Comparison of ENCODE assay signal across 17 mouse cellular contexts in the genomic region with DNA sequence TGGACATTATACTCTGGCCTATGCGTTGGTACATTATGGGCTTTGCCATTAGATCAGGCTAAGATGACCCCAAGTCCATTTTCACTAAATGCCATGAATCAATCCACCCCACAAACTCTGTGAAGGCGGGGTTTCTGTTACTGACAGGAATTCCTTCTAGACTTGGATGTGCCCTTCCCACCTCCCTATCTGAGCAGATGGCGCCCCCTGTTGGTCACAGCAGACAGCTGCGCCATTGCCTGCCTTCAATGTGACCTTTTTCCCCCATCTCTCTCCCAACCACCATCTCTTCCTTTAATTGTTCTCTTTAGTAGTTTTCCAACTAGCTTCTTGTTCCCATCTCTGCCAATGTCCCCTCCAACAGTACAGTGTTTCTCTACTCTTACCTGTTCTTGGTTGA.
DNase-seq lines count a peak whose midpoint lies in the region; ATAC-seq and TF ChIP-seq lines count a peak whose summit lies in the region.
"Had no signal": no experiment of that assay in that cellular context is flagged by ENCODE, and none has a peak within 500 bp of the region (broad histone marks: within the 10 kb centered on the region; RNA-seq: fewer than 3 reads in every experiment).

No protein-coding gene starts in this region.

- no peak for ATAC-seq in inflammation-experienced regulatory T-cells, adult 6 months
- ATAC-seq: hindbrain, embryonic 16.5 days had no signal

- H3K4me3 ChIP-seq in layer of hippocampus, adult 2 months, result no peak overlapping the region
- no peak overlapping the region for H3K4me3 ChIP-seq in bone marrow macrophage, adult 2 months (ENCODE audit: insufficient read depth, low read length)
- H3K4me3 ChIP-seq: heart, embryonic 13.5 days; liver, embryonic 15.5 days; neural tube, embryonic 12.5 days had no signal

- no peak for TF ChIP-seq POLR2A in bone marrow macrophage, adult 2 months (IDR thresholded peaks at IDR 0.05; ENCODE audit: borderline replicate concordance, low read depth, low read length)

- intact Hi-C loops in heart, postnatal 10 days (cut with DNase I), result no loop called here

- DNase-seq in layer of hippocampus, adult 2 months (ENCODE audit: low spot score in 2 of 2), result no peak
- no peak for DNase-seq in layer of hippocampus, adult 8-10 months (ENCODE audit: low spot score in 2 of 2)
- DNase-seq in ES-CJ7 (ENCODE audit: low read depth, low spot score), result peak; percentile 39
- DNase-seq in lung, postnatal 14 days, result peak; percentile 54
- DNase-seq in kidney, postnatal 14 days, result no peak
- no peak for DNase-seq in heart, postnatal 10 days
- DNase-seq: adrenal gland, adult 2 months; cerebellum, adult 11 months; gastrocnemius, postnatal 14 days; kidney, postnatal 4 days; midbrain, embryonic 14.5 days had no signal

- H3K27ac ChIP-seq in layer of hippocampus, adult 2 months, result no peak overlapping the region
- no peak overlapping the region for H3K27ac ChIP-seq in bone marrow macrophage, adult 2 months (ENCODE audit: insufficient read depth, low read depth, low read length)
- H3K27ac ChIP-seq: heart, embryonic 13.5 days; liver, embryonic 15.5 days; neural tube, embryonic 12.5 days had no signal

- peak; percentile 62 for TF ChIP-seq CTCF in layer of hippocampus, adult 2 months (conservative IDR thresholded peaks at IDR 0.05)
- peak; percentile 54; the same call in 1 of the 2 replicates for TF ChIP-seq CTCF in bone marrow macrophage, adult 2 months (IDR thresholded peaks at IDR 0.05; ENCODE audit: low read depth, low read length)

- peaks cover 10% of the 10 kb centered on the region for H3K4me1 ChIP-seq in bone marrow macrophage, adult 2 months (ENCODE audit: control insufficient read depth, insufficient read depth, low read length)
- H3K4me1 ChIP-seq: heart, embryonic 13.5 days; liver, embryonic 15.5 days had no signal

Comparison
In these comparisons a context has a peak if more than half of its experiments do, and no peak if none do; other contexts are left out.
1. DNase-seq: peak in ES-CJ7 (single experiment) and lung, postnatal 14 days (single experiment); none in layer of hippocampus, adult 2 months (0 of 2), layer of hippocampus, adult 8-10 months (0 of 2), kidney, postnatal 14 days (single experiment) and heart, postnatal 10 days (0 of 2).